Mouse (Mus musculus): Measurements from ENCODE around the gene Pnrc1. TPM values are rescaled to one million over a fixed set of nuclear protein-coding genes. Genes with fewer than 3 reads are reported as not detected.

Gene Pnrc1
- total RNA-seq, 2 experiments from 2014 or later, result 129 to 137 TPM

DNA sequence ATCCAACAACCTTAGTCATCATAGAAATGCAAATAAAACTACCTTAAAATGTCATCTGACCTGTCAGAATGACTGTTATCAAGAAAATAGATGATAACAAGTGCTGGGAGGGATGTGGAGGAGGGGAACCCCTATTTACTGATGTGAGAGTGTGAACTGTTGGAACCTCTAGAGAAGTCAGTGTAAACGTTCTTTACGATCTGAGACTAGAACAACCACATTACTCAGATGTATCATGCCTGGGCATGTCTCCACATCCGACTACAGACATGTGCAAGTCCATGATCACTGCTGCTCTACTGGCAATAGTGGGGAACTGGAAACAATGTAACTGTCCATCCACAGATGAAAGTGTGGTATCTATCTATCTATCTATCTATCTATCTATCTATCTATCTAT lies 16.5 kb downstream of the Pnrc1 start:
- DNase-seq (ENCODE audit: extremely low spot score in 1 of 2, low spot score in 1 of 2), result no peak

DNA sequence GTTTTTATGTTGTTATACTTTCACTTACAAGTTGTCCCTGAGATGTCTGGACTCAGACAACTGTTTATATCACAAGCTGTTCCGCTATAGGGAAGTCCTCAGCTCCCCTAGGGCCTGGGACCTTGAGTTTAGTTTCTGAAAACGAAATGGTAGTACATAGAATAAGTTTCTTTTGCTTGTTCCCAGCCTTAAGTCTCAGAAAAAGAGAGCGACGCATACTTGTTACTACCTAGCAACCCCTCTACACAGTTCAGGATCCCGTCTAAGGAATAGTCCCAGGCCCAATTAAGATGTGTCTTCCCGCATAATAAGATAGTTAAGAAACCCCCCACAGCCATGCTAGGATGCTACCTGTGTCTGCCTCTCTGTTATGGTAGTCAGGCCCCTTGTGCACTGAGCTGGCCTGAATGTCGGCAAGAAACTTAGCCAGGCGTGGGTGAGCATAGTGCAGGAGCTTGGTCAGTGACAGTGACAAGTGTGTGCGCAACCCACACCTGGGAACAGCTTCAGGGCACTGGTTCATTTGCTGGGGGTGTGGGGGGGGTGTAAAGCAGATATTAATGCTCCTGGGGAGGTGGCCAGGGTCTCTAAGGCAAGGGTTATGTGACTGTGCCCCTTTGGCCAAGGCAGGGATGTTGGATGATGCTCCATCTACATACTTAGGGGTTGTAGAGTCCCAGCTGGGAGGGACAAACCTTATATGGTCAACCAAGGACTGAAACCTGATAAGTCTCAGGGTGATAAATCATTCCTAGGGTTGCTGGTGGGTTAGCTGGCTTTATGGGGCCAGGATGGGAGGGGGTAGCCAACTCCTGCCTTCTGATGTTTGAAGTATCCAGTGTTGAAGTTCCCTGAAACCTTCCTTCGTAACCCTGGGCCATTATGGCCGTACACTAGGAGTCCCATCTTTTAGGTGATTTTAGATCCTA lies 19.3 kb downstream of the Pnrc1 start:
- no peak for DNase-seq (ENCODE audit: extremely low spot score in 1 of 2, low spot score in 1 of 2)

DNA sequence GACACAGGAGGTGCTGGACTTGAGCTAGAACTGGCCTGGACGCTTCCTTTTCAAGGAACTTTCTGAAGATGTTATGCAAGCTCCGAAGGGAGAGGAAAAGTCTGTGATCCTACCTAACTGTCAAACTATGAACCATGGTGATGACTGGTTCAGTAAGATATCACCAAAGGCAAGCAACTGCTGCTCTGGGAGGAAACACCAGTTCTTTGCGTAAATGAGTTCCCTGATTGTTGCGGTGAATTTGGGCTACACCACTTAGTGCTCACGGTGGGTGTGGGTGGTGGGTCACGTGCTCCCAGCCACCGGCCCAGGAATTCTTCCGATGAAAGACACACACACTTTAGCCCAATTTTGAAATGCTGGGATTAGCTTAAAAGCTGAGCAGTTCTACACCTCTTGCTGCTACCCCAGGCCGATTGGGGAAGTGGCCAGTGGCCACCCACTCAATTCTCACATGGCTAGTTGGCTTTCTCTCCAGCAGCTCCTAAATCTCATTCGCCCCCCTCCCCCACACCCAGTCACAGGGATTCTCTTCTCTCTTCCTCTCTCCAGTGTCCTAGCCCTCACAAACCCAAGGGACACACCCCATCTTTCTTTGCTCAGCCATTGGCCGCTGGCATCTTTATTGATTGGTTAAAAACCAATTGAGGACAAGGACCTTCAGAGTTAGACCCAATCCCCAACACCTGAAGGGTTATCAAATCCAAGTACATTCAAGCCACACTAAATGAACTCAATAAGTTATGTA lies 24.8 kb downstream of the Pnrc1 start:
- no peak for DNase-seq (ENCODE audit: extremely low spot score in 1 of 2, low spot score in 1 of 2)

DNA sequence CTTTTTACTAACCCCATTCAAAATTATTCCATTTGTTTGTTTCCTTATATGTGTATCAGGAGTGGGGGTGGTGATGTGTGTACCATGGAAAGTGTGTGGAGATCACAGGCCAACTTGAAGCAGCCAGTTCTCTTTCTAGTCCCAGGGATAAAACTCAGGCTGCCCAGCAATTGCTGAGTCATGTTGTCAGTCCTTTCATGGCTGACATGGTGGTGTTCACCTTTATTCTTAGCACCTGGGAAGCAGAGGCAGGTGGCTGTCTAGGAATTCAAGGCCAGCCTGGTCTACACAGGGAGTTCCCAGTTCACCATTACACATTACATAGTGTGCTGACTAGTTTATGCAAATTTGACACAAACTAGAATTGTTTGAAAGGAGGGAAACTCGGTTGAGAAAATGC lies 27.1 kb downstream of the Pnrc1 start:
- no peak for DNase-seq (ENCODE audit: extremely low spot score in 1 of 2, low spot score in 1 of 2)

DNA sequence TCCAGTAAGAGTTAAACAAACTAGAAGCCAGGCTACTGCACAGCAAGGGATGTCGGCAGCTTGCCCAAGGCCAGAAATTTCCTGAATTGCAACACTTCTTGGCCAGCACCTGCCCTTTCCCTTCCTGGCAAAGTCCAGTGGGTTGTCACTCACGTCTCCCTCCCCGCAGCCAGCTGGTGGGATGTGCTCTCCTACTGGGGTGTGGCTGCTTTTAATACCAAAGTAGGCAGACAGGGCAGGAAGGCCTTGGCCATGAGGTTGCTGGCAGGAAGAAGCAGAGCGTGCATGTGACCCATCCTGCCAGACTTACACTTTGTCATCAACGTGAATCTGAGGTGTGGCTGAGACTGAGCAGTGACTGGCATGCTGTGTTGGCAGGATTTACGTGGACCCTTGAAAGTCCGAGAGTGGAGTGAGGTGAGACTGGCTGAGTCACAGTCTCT lies 28.6 kb downstream of the Pnrc1 start:
- peak in 1 of 2 experiments; percentile 16 for DNase-seq (ENCODE audit: extremely low spot score in 1 of 2, low spot score in 1 of 2)

DNA sequence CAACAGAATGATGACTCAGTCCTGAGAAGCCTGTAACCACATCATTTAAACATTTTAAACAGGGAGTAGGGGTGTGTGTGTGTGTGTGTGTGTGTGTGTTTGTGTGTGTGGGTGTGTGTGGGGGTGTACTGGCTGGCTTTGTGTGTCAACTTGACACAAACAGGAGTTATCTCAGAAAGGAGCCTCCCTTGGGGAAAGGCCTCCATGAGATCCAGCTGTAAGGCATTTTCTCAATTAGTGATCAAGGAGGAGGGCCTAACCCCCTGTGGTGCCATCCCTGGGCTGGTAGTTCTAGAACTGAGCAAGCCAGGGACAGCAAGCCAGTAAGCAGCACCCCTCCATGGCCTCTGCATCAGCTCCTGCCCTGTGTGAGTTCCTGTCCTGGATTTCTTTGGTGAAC lies 29.7 kb downstream of the Pnrc1 start:
- no peak for DNase-seq (ENCODE audit: extremely low spot score in 1 of 2, low spot score in 1 of 2)

DNA sequence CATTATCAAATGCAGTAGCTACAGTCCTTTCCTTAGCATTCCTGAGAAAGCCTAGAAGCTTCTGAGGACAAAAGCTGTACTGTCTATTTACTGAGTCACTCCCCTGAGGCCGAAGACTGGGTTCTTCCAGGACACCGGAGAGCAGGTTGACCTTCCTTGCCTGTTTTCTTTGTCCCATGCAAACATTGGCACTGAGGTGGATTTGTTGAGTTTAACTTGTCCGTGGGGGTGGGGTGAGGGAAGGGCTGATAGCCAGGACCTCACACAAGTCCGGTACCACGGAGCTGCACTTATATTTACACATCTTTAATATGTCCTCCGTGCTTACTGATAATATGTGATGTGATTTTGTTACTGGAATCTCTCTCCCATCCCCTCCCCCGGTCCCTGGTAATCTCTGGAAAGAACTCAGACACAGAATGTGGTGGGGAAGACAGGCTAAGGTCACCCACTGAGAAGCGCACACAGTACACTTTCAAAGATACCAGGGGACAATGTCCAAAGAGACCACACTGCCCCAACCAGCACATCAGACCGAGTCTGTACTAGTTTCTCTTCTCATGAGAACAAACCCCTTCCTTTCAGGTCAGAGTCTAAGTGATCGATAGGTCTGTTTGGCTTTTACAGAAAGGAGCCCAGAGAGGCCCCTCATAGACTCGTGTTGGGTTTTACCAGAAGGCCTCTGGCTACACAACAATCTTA lies 32.5 kb downstream of the Pnrc1 start:
- DNase-seq (ENCODE audit: extremely low spot score in 1 of 2, low spot score in 1 of 2), result no peak

DNA sequence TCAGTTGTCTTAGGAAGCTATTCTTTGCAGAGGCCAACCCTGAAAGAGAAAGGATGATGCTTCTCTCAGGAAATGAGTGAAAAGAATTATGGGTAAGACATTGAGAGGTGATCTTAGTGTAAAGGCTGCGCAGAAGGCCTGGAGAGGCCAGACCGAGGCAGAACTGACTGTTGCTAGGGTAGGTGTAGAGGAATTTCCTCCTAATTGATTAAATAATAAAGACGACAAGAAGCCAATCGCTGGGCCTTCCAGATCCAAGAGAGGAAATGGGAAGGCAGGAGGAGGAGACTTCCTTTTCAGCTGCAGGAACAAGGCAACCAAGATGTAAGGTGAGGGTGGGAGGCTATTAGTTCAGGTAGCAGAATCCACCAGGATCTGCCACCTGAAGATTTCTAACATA lies 35.3 kb downstream of the Pnrc1 start:
- no peak for DNase-seq (ENCODE audit: extremely low spot score in 1 of 2, low spot score in 1 of 2)

DNA sequence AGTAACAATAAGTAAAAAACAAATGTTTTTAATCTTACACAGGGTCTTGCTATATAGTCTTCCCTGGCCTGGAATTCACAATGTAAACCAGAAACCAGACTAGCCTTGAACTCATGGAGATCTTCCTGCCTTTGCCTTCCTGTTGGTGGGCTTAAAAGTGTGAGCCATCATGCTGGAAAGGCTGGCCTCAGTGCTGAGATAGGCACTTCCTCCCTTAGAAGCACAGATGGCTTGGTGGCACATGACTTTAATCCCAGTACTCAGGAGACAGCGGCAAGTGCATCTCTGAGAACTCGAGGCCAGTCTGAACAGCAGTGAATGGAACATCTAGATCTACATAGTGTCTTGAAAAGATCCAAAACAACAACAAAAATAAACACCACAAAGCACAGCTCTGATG lies 39.1 kb downstream of the Pnrc1 start:
- no peak for DNase-seq (ENCODE audit: extremely low spot score in 1 of 2, low spot score in 1 of 2)

DNA sequence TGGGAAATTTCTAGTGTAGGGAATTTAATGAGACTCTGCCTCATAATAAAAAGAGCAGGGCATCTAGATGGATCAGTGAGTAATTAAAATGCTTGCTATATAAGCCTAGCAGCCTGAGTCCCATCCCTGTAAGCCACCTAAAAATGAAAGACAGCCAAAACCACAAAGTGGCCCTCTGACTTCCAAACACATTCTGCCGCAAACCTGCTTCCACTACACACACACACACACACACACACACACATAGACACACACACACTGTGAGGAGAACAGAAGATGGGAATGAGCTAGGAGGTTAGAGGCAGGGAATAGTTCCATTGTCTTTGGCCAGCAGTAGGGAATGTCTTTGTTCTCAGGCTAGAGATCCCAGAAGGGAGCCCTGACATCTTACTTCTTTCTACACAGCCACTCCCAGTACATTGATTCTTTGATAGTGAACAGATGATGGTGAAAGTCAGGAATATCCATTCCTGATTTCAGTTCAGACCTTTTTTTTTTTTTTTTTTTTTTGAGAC lies 40.2 kb downstream of the Pnrc1 start:
- DNase-seq (ENCODE audit: extremely low spot score in 1 of 2, low spot score in 1 of 2), result no peak

DNA sequence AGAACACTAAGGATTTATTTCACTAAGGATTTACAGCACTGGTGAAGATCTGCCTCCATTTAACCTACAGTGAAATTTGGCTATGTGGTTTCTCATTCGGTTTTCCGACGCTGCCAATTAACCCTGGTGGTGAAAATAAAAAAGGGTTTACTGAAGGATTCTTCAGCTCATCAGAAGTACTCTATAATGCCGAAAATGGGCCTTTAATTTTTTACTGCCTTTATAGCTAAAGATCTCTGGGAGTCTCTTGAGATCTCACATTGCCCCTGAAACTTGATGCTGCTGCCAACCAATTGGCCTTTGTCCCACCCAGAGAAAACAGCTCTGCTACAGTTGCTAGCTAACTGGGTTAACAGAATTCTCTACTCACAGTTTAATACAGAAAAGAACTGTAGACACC lies 41.0 kb downstream of the Pnrc1 start:
- no peak for DNase-seq (ENCODE audit: extremely low spot score in 1 of 2, low spot score in 1 of 2)

DNA sequence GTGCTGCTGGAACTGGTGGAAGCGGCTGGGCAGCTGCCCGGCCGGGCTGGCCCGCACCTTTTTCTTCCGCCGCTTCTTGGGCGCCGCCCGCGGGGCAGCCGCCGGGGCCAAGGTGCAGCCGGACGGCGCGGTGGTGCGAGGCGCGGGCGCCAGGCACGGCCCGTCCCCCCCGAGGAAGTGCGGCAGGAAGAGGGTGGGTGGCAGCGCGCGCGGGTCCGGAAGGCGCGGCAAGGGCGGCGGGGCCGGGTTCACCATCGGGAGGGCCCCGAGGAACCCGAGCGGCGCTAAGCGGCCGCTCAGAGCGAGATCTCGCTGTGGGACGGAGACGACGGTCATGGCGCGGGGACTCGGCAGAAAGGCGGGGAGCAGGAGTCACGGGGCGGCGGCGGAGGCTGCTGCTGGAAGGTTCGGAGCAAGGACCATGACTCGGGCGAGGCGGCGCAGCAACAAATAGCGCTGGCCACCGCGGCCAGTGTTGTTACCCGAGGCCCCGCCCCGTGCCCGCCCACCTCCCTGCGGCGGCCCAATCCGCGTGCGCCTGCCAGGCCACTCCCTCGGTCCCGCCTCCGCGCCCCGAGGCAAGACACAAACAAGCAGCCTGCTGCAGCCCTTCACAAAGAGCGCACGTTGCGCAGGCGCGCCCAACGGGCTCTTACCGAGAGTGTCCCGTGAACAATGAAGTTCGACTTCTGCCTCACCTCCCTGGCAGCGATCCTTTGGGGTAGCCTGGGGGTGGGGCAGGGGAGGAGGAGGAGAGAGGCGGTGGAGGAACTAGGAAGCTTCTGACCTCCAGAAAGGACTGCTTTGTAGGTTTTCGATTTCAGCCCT lies 41.7 kb downstream of the Pnrc1 start:
- peak; percentile 91 to 93 for DNase-seq (ENCODE audit: extremely low spot score in 1 of 2, low spot score in 1 of 2)

DNA sequence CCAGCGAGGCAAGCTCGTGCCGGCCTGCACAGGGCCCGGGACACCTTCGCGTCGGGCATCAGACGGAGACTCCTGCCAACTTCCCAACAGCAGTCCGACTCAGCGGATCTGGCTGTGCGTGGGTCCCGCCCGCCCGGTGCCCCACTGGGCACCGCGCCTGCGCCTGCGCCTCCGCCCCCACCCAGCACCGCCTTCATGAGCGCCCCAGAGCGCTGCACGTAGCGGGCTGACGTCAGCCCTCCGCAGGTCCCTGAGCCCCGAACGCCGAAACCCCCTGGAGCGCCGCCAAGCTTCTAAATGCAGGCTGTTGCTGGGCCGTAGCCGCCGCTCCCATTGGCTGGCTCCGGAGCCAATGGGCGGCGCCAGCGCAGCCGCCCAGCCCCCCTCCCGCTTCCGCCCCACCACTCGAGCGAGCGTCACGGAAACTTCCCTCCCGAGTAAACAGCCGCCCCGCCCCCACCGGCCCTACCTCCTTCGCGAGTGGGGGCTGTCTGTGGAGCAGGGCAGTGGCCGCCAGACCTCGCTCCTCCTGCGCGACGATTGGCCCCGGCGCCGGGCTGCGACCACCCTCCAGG lies 42.4 kb downstream of the Pnrc1 start:
- peak; percentile 99 to 100 for DNase-seq (ENCODE audit: extremely low spot score in 1 of 2, low spot score in 1 of 2)

DNA sequence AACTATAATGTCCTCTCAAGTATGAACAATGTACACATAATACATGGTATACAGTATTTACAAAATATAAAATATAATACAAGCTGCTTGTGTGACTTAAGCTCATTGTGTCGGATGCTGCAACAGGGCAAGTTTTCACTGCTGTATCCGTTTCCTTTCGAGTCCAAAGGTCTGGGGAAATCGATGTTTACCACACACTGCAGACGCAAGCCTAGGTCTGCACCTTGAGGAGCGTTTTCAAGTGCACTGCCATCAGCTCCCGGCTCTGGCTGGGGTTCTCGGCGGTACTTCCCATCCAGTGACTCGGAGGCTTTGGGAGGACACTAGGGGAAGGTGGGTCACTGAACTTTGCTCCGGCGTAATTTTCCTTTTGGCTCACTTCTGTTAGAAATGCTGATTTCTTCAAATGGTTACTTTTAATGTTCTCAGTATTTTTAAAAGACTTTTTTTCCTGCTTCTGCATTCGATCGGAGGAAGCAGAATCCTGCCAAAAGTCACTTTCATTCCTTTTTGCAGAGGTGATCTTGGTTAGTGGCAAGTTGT lies 44.0 kb downstream of the Pnrc1 start:
- DNase-seq (ENCODE audit: extremely low spot score in 1 of 2, low spot score in 1 of 2), result no peak

DNA sequence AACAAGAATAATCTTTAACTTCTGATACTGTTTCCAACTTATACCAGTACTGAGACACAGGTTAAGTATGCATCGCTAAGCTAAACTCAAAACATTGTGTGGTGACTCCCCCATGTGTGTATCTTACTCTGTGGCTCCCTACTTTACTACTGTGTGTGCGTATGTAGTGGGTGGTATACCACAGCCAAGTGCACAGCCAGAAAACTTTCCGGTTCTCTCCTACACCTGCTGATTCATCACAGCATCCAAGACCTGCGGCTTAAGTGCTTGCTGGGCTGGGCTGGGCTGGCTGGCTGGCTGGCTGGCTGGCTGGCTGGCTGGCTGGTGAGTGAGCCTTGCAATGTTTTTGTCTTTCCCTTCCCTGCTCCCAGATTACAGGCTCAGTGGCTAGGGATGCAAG lies 46.0 kb downstream of the Pnrc1 start:
- no peak for DNase-seq (ENCODE audit: extremely low spot score in 1 of 2, low spot score in 1 of 2)

DNA sequence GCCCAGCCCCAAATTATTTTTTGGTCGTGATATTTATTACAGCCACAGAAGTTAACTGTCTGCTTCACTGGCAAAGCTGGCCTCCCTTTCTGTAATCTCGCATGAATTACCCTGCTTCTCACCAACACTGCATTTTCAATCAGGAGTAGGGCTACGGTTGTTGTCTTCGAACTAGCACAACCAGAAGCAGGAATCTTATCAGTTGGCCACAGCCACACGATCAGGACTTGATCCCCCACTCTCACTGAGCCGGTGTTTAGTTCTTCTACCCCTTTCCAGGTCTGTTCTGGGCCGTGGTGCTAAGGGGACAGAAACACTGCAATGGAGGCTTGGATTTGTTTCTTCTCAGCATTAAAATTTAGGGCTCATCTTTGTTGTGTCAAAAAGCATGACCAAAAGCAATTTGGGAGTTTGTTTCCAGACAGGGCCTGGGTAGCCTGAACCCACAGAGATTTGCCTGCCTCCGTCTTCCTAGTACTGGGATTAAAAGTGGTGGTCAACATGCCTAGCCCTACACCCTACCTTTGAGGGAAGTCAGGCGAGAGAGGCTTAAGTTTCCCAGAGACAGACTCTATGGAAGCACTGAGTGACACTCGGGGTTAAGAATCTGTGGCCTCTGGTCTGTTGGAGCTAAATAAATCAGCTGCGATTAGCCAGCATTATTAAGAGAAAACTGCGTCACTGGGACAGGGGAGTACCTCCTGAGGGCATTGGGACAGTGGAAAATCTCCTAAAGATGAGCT lies 46.8 kb downstream of the Pnrc1 start:
- DNase-seq (ENCODE audit: extremely low spot score in 1 of 2, low spot score in 1 of 2), result no peak

DNA sequence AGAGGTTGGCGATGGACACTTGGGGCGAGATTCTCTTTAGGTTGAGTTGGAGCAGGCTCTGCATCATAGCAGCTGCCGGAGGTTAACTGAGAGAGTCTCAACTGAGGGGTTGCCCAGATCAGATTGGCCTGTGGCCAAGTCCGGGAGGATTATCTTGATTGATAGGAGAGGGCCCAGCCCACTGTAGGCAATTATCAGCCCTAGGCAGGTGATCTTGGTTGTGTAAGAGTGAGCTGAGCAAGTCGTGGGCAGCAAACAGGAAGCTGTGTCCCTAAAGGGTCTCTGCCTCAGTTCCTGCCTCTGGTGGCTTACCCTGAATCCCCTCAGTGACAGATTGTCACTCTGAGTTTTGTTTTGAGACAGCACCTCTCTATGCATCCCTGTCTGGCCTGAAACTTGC lies 47.4 kb downstream of the Pnrc1 start:
- no peak for DNase-seq (ENCODE audit: extremely low spot score in 1 of 2, low spot score in 1 of 2)

DNA sequence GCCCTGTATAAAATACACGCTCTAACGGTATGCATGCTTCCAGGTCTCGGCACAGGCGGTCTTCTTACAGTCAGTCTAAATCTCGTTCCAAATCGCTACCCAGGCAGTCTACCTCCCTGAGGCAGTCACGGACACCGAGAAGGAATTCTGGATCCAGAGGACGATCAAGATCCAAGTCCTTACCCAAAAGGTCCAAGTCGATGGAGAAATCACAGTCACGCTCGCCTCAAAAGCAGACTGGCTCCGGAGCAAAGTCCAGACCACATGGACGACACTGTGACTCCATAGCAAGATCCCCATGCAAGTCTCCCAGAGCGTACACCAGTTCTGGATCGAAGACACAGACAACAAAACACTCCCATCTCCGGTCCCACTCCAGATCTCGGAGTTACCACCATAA lies 59.1 kb downstream of the Pnrc1 start:
- DNase-seq (ENCODE audit: extremely low spot score in 1 of 2, low spot score in 1 of 2), result no peak

DNA sequence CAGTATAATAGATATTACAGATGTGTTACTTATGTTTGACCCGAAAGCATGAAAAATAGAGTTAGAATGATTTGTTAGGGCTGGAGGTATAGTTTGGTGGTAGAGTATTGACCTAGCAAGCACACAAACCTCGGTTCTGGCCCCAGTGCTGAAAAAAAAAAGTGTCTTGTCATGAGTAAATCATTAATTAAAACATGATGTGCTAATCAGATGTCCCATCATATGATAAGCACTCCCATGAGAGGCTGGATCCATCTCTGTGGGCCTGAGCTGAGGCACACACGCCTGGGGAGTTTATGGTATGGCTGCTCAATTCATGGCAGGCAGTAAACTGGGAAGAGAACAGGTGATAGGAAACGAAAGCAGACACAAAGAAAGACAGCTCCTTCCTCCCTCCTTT lies 60.3 kb downstream of the Pnrc1 start:
- no peak for DNase-seq (ENCODE audit: extremely low spot score in 1 of 2, low spot score in 1 of 2)

Data from layer of hippocampus, postnatal 25 days (tissue).